Mouse (Mus musculus) MEL (cell line): ENCODE measurements at regions not wholly inside any gene's neighbourhood (a gene's known extent, or its start where the extent isn't known, plus 50 kb on each side); places are given as distances from the start of the nearest gene placed in this dataset.

ENCODE experiments used
- E2F4 ChIP-seq: IDR thresholded peaks from 2 replicates; pipeline ENCODE4 v1.6.1; 2011; ENCODE audit warnings: low read depth, low read length, improper control_type of control experiment, borderline replicate concordance
- ELF1 ChIP-seq: IDR thresholded peaks from 2 replicates; pipeline ENCODE4 v1.6.1; 2014; ENCODE audit warnings: low read depth, mild to moderate bottlenecking, inconsistent platforms, low read length, improper control_type of control experiment, moderate library complexity
- GATA1 ChIP-seq: IDR thresholded peaks from 2 replicates; pipeline ENCODE4 v1.6.1; 2011; ENCODE audit warnings: low read depth, low read length, improper control_type of control experiment
- MAFK ChIP-seq: IDR thresholded peaks from 2 replicates; pipeline ENCODE4 v1.6.1; 2011; ENCODE audit warnings: low read depth, mild to moderate bottlenecking, low read length, improper control_type of control experiment, borderline replicate concordance
- MAX ChIP-seq: IDR thresholded peaks from 2 replicates; pipeline ENCODE4 v1.6.1; 2011; ENCODE audit warnings: low read length, improper control_type of control experiment
- NRF1 ChIP-seq: IDR thresholded peaks from 2 replicates; pipeline ENCODE4 v1.6.1; 2014; ENCODE audit warnings: low read depth, mild to moderate bottlenecking, inconsistent platforms, low read length, improper control_type of control experiment, moderate library complexity; ENCODE audit not compliant: poor library complexity, insufficient read depth, severe bottlenecking
- POLR2A ChIP-seq, 2 experiments: IDR thresholded peaks; 2 replicates each; pipeline ENCODE4 v1.6.1; 2011 to 2012; ENCODE audit warnings: low read length in 2 of 2, mild to moderate bottlenecking in 2 of 2, control low read depth in 1 of 2, improper control_type of control experiment in 1 of 2, low read depth in 1 of 2, moderate library complexity in 1 of 2; ENCODE audit not compliant: control insufficient read depth in 1 of 2, insufficient read depth in 1 of 2, poor library complexity in 1 of 2
- POLR2AphosphoS5 ChIP-seq: IDR thresholded peaks from 2 replicates; pipeline ENCODE4 v1.6.1; 2012; ENCODE audit warnings: low read depth, borderline replicate concordance, mild to moderate bottlenecking, inconsistent platforms, low read length, moderate library complexity, mixed read lengths
- TAL1 ChIP-seq: IDR thresholded peaks from 2 replicates; pipeline ENCODE4 v1.6.1; 2012; ENCODE audit warnings: mild to moderate bottlenecking, inconsistent platforms, low read length, moderate library complexity, mixed read lengths
- ZC3H11A ChIP-seq: IDR thresholded peaks from 2 replicates; pipeline ENCODE4 v1.6.1; 2012; ENCODE audit warnings: low read depth, mild to moderate bottlenecking, inconsistent platforms, low read length, improper control_type of control experiment

GRCm38 (mm10) chr12:35668716-35669115 is 133.9 kb upstream of the Ahr start:
- TF ChIP-seq ZC3H11A: no peak
- no peak for TF ChIP-seq GATA1
- TF ChIP-seq POLR2A (IDR thresholded peaks at IDR 0.05; ENCODE audit: control insufficient read depth in 1 of 2, insufficient read depth in 1 of 2, low read depth in 1 of 2, low read length in 2 of 2, poor library complexity in 1 of 2): no peak
- TF ChIP-seq E2F4: no peak
- TF ChIP-seq ELF1: no peak
- no peak for TF ChIP-seq TAL1
- no peak for TF ChIP-seq MAFK
- TF ChIP-seq MAX: no peak
- TF ChIP-seq NRF1: no peak
- no peak for TF ChIP-seq POLR2AphosphoS5
